Mouse (Mus musculus): Measurements from ENCODE around the gene Cnpy1.

GRCm38 (mm10) chr5:28174086-28174485 lies 71.5 kb downstream of the Cnpy1 start:
- no peak for TF ChIP-seq CTCF (IDR thresholded peaks at IDR 0.05; ENCODE audit: low read depth)
- TF ChIP-seq EP300 (IDR thresholded peaks at IDR 0.05; ENCODE audit: low read depth): no peak

Measured in liver, embryonic 14.5 days (tissue).